Mouse (Mus musculus) forebrain, embryonic 16.5 days (tissue): ENCODE measurements around the gene Pnpla6. TPM values are rescaled to one million over a fixed set of nuclear protein-coding genes. Genes with fewer than 3 reads are reported as not detected.

ENCODE experiments used
- ATAC-seq: fragments of 200-750 bp; cut with Nextera tagmentation; 2 replicates; pipeline ENCODE4 v1.8.0; 2017; ENCODE audit warnings: mild to moderate bottlenecking, moderate library complexity
- H3K27ac ChIP-seq: fragments of 300-500 bp; sonication (generic); 2 replicates; pipeline ENCODE4 v1.5.1; 2014; ENCODE audit warnings: low read length, control low read depth
- H3K27me3 ChIP-seq: fragments of 300-500 bp; sonication (generic); replicated peaks from 2 replicates; pipeline ENCODE4 v1.6.1; 2014; ENCODE audit warnings: low read length; ENCODE audit not compliant: control insufficient read depth, insufficient read depth
- H3K36me3 ChIP-seq: fragments of 300-500 bp; sonication (generic); 2 replicates; pipeline ENCODE4 v1.6.1; 2014; ENCODE audit not compliant: control insufficient read depth, insufficient read depth
- H3K4me1 ChIP-seq: fragments of 300-500 bp; sonication (generic); replicated peaks from 2 replicates; pipeline ENCODE4 v1.6.1; 2014; ENCODE audit warnings: low read length; ENCODE audit not compliant: control insufficient read depth, insufficient read depth
- H3K4me2 ChIP-seq: fragments of 300-500 bp; sonication (generic); 2 replicates; pipeline ENCODE4 v1.6.1; 2014; ENCODE audit warnings: mild to moderate bottlenecking, low read length, control low read depth
- H3K4me3 ChIP-seq: fragments of 300-500 bp; sonication (generic); replicated peaks from 2 replicates; pipeline ENCODE4 v1.5.1; 2014; ENCODE audit warnings: mild to moderate bottlenecking, low read length, control low read depth
- H3K9ac ChIP-seq: fragments of 300-500 bp; sonication (generic); replicated peaks from 2 replicates; pipeline ENCODE4 v1.6.1; 2014; ENCODE audit warnings: low read depth, low read length, control low read depth
- H3K9me3 ChIP-seq: fragments of 300-500 bp; sonication (generic); 2 replicates; pipeline ENCODE4 v1.6.1; 2016; ENCODE audit warnings: low read length; ENCODE audit not compliant: control insufficient read depth
- whole genome bisulfite sequencing: fragments of 180-500 bp; shearing (Covaris S2); extraction: QIAGEN DNeasy Blood & Tissue Kit; methylation state at CpG from one replicate; pipeline ENCODE4 v1.1.7; 2014; 5-methylcytosine and 5-hydroxymethylcytosine counted together
- polyA plus RNA-seq: library from polyadenylated mRNA; unstranded; fragments of >200 nt; fragmentation: Nextera tagmentation; extraction: Ambion mirVana; gene quantifications from 2 replicates; pipeline ENCODE4 v1.2.1, GENCODE M21; 2015

The Pnpla6 gene
- polyA plus RNA-seq, 1 experiment from 2014 or later: 36.0 TPM

DNA sequence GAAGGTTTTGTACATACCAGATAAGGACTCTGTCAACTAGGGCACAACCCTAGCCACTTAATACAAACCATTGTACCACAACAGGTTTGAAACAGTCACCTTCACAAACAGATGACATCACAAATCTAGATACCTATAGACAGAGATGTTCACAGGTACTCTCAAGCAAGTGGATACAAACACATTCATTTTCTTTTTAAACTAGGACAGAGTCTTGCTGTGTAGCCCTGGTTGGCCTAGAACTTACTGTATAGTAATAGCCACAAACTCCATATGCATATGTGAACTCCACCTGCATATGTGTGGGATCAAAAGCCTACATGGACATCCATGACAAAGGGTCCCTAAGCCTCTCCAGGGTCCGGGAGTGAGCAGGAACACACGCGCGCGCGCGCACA lies 71.8 kb downstream of the Pnpla6 start, which contains the start of gene Camsap3:
Gene Camsap3 (plus strand): TSS at position 301 of the 398 bp plus-strand sequence.
- no peaks in the 10 kb centered on the region for H3K36me3 ChIP-seq
- H3K4me2 ChIP-seq: peak within 1 kb of the TSS; percentile 78
- WGBS: 4% methylated on average over 7 of the region's 7 CpGs
- H3K9me3 ChIP-seq: no peaks in the 10 kb centered on the region
- ATAC-seq: no peak
- peaks cover 2% of the 10 kb centered on the region; the same call in 1 of the 2 replicates for H3K4me1 ChIP-seq
- peak within 1 kb of the TSS; percentile 90 for H3K9ac ChIP-seq
- H3K4me3 ChIP-seq: peak within 1 kb of the TSS; percentile 94
- H3K27ac ChIP-seq: peak within 1 kb of the TSS; percentile 79
- no peaks in the 10 kb centered on the region for H3K27me3 ChIP-seq

DNA sequence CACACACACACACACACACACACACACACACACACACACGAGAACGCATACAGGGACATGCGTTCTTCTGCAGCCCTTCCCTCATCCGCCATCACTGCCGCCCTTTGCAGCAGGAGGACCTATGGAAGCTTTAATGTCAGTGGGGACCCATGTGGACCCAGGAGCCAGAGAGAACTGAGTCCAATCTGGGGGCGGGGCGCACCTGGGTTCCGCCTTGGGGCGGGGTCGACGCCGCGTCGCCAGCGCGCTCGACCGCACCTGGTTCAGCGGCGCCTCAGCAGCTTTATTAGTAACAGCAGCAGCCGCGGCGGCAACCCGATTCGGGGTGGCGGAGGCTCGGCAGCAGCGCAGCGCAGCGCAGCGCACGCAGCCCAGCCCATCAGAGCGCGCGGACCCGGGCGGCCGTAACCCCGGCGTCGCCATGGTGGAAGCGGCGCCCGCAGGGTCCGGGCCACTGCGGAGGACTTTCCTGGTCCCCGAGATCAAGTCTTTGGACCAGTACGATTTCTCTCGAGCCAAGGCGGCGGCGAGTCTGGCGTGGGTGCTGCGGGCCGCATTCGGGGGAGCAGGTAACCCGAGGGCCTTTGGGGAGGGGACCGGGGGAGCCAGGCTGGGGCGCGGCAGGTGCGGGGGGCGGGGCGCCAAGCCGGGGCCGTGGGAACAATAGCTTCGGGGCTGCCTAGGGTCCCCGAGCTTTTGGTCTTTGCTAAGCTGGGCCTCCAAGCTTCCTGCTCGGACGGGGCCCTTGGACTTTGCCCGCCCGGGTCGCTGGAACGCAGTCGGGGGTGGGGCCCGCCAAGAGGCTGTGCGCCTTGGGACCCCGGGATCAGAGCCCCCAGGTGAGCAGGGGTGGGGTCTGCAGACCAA lies 72.4 kb downstream of the Pnpla6 start:
- peak; percentile 87 for ATAC-seq
- WGBS: under 1% methylated on average over 77 of the region's 77 CpGs
- Histone ChIP-seq H3K36me3 (no peaks in the 10 kb centered on the region), H3K4me3 (peak overlapping the region; percentile 94), H3K4me2 (peak overlapping the region; percentile 78), H3K9me3 (no peaks in the 10 kb centered on the region), H3K27ac (peak overlapping the region; percentile 79), H3K9ac (peak overlapping the region; percentile 90), H3K4me1 (peaks cover 2% of the 10 kb centered on the region; the same call in 1 of the 2 replicates), H3K27me3 (no peaks in the 10 kb centered on the region)

DNA sequence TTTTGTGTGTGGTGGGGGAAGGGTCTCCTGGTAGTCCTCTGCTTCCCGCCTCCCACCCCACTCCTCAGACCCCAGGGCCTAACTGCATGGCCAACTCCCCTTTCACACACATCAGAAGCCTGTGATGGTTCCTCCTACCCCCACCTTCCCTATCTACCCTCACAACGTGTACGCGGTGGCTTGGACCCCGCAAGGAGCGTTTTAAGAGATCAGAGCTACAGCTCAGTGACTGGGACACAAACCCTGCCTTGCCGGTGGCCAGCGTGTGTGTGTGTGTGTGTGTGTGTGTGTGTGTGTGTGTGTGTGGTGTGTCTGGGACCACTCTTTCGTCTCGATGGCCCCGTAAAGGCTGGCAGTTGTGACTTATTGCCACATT lies 73.1 kb downstream of the Pnpla6 start:
- H3K4me2 ChIP-seq: peak overlapping the region; percentile 78
- under 1% methylated on average over 11 of the region's 11 CpGs for WGBS

DNA sequence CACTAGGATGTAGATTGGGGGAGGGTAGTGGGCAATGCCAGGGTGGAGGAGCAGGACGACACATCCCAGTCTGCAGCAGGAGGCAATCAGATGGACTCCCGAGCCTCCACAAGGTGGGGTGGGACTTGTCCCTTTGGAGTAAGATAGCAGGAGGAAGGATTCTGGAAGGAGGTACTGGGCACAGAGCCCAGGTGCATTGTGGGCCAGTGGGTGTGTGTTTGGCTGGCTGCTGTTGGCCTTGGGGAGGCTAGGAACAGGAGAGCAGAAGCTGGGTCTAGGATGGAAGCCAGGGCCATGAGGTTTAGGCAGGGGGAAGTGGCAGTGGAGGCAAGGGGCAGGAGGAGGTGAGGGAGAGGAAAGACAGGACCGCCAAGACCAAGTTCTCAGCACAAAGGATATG lies 78.3 kb downstream of the Pnpla6 start:
- H3K9ac ChIP-seq: no peak overlapping the region
- 52% methylated on average over 3 of the region's 3 CpGs for WGBS

More for the DNA sequence above, 73.1 kb downstream of the Pnpla6 start:
- peak; percentile 70 for ATAC-seq
- Histone ChIP-seq H3K4me3 (peak overlapping the region; percentile 94), H3K9ac (peak overlapping the region; percentile 90), H3K27me3 (no peaks in the 10 kb centered on the region), H3K27ac (peak overlapping the region; percentile 79), H3K4me1 (peaks cover 7% of the 10 kb centered on the region), H3K9me3 (no peaks in the 10 kb centered on the region), H3K36me3 (no peaks in the 10 kb centered on the region)

More for the DNA sequence above, 78.3 kb downstream of the Pnpla6 start:
- no peak for ATAC-seq
- H3K27ac ChIP-seq: no peak overlapping the region
- no peak overlapping the region for H3K4me2 ChIP-seq
- no peaks in the 10 kb centered on the region for H3K27me3 ChIP-seq
- H3K4me1 ChIP-seq: peaks cover 7% of the 10 kb centered on the region
- H3K9me3 ChIP-seq: no peaks in the 10 kb centered on the region
- no peaks in the 10 kb centered on the region for H3K36me3 ChIP-seq
- no peak overlapping the region for H3K4me3 ChIP-seq

Other genes with a start within 250 kb of the Pnpla6 start
- gene Insr, start 235.8 kb upstream of the Pnpla6 start, polyA plus RNA-seq: 53.4 and 66.7 TPM in 2 replicates
- gene A430078G23Rik, start 162.0 kb upstream of the Pnpla6 start, polyA plus RNA-seq: 0.27 TPM in 1 of 2 replicates, not detected in the other
- 12.5 and 12.9 TPM in 2 replicates for gene Arhgef18, start 122.4 kb upstream of the Pnpla6 start, polyA plus RNA-seq
- gene Pex11g, start 47.7 kb upstream of the Pnpla6 start, polyA plus RNA-seq: 3.0 and 3.7 TPM in 2 replicates
- gene Tex45, start 44.5 kb upstream of the Pnpla6 start, polyA plus RNA-seq: 0.16 TPM in 2 replicates
- 75.4 and 76.7 TPM in 2 replicates for gene Zfp358, start 22.2 kb upstream of the Pnpla6 start, polyA plus RNA-seq
- gene Mcoln1, start 14.9 kb upstream of the Pnpla6 start, polyA plus RNA-seq: 88.3 and 111 TPM in 2 replicates
- 0.29 and 0.56 TPM in 2 replicates for gene C330021F23Rik, start 52.6 kb downstream of the Pnpla6 start, polyA plus RNA-seq
- gene Camsap3, start 71.9 kb downstream of the Pnpla6 start, polyA plus RNA-seq: 38.1 and 39.3 TPM in 2 replicates
- gene Xab2, start 105.9 kb downstream of the Pnpla6 start, polyA plus RNA-seq: 69.3 and 71.2 TPM in 2 replicates
- 79.0 and 83.6 TPM in 2 replicates for gene Pet100, start 106.2 kb downstream of the Pnpla6 start, polyA plus RNA-seq
- gene Pcp2, start 110.2 kb downstream of the Pnpla6 start, polyA plus RNA-seq: 0.41 and 0.98 TPM in 2 replicates
- 49.6 and 85.0 TPM in 2 replicates for gene Stxbp2, start 115.6 kb downstream of the Pnpla6 start, polyA plus RNA-seq
- 0.45 and 0.71 TPM in 2 replicates for gene Retn, start 140.4 kb downstream of the Pnpla6 start, polyA plus RNA-seq
- gene Mcemp1, start 150.4 kb downstream of the Pnpla6 start, polyA plus RNA-seq: not detected in 2 replicates
- 10.0 and 14.2 TPM in 2 replicates for gene Fcor, start 157.0 kb downstream of the Pnpla6 start, polyA plus RNA-seq
- 64.8 and 69.6 TPM in 2 replicates for gene Trappc5, start 160.9 kb downstream of the Pnpla6 start, polyA plus RNA-seq
- 0.25 and 0.30 TPM in 2 replicates for gene Fcer2a, start 178.8 kb downstream of the Pnpla6 start, polyA plus RNA-seq
- gene Clec4g, start 205.3 kb downstream of the Pnpla6 start, polyA plus RNA-seq: not detected in 2 replicates
- not detected in 2 replicates for gene Cd209a, start 233.6 kb downstream of the Pnpla6 start, polyA plus RNA-seq